Mouse (Mus musculus) left cerebral cortex, postnatal 14 days (tissue): Measurements from ENCODE around the gene Socs1. TPM values are rescaled to one million over a fixed set of nuclear protein-coding genes. Genes with fewer than 3 reads are reported as not detected.
"Not testable (repeated sequence)": the region's sequence is repeated elsewhere in the genome, so short reads cannot be mapped to it uniquely, and the experiment has no call there.

Experiments
- DNase-seq, 2 experiments: peaks; one replicate each; pipeline ENCODE4 v3.0.0; 2021 to 2022; ENCODE audit warnings: low spot score in 2 of 2, mixed read lengths in 1 of 2
- intact Hi-C: fragments of 180-260 bp; cut with DNase I; formaldehyde crosslinking; loops from one replicate; pipeline ENCODE4 v1.15.1; 2025
- long read RNA-seq, 2 experiments: library from polyadenylated mRNA; stranded (forward); transcript quantifications; one replicate each; pipeline ENCODE4 v2.0.0; 2021
- total RNA-seq, 2 experiments: library from RNA; stranded (reverse); gene quantifications; 2 replicates each; pipeline ENCODE4 v1.2.3; 2021

Socs1 gene
- total RNA-seq: 1 to 10 TPM; 1.3 TPM
- long read RNA-seq, experiment 1, partial matches to known transcripts: 0 of 2 reads
- long read RNA-seq, experiment 1, other reads (novel, unspliced or antisense): 1 of 2 reads
- long read RNA-seq, experiment 2, partial matches to known transcripts: 0 of 1 reads
- long read RNA-seq, experiment 2, other reads (novel, unspliced or antisense): 0 of 1 reads

DNA sequence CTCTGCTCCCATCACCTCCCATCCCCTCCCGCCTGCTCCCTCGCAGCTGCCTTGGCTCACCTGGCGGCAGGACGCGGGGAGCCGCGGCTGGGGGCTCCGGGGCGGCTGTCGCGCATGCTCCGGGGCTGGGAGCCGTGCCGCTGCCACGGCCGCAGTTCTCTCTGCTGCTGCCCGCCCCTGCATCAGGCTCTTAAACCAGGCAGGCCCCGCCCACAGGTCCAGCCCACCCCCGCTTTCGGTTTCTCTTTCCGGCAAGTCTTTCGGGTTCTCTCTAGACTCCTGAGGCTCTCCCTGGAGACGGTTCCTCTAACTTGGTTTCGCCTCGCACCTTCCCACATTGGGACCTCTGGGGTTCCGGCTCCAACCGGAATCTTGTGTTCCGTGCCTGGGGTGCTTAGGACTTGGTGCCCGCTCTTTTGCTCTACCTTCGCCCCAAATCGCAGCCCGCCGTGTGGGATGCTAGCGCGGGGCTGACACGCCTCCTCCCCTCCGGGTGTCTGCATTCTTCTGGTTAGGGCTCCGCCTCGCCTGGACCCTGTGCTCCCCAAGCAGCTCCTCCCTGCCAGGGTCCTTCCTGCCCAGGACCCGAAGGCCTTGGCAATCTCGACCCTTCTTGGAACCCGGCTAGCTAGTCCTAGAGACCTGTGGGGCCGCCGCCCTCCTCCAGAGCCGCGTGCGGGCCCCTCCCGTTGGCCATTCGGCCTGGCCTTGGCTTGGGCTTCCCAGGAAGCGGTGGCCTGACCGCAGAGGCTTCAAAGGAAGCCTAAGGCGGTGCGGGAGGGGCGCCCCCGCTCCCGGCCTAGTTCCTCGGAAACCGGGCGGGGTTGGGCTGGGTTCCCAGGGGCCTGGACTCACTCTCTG, at the start of gene Socs1:
Gene Socs1 (minus strand): TSS at position 166 of the 861 bp plus-strand sequence.
- DNase-seq: peak; percentile 81 to 82
- intact Hi-C loops: loop anchor here (2.0 to 5.0 kb wide), 4 partner anchors 52 to 213 kb away; partner anchors contain the start of gene Rmi2

DNA sequence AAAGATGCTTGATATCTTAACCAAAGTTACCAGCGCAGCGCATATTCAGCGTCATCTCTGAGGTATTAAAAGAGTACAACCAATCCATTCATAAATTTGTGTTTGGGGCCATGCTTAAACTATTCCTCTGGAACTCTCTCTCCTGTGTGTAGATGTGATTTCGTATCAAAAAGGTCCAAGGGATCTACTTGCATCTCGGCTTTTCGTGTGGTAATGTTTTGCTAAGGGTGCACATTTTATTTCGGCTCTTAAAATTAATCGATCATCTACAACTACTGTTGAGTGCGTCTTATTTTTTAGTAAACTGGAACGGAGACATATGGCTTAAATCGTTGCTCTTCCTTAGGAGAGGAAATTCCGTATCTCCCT, 49.2 kb upstream of the Socs1 start:
- intact Hi-C loops: no loop called here
- no peak for DNase-seq

DNA sequence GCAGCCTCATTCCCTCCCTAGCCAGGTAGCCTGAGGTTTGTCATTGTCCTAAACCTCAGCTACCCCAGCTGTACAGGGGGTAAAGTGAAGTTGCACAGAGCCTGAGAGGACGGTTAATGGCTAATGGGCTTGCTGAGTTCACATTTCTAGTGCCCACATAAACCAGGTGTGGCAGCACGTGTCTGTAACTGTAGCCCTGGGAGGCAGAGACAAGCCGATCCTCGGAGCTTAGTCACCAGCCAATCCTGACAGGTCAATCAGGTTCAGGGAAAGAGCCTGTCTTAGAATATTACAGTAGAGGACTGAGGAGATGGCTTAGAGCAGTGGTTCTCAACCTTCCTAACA, 43.1 kb upstream of the Socs1 start:
- intact Hi-C loops: no loop called here

DNA sequence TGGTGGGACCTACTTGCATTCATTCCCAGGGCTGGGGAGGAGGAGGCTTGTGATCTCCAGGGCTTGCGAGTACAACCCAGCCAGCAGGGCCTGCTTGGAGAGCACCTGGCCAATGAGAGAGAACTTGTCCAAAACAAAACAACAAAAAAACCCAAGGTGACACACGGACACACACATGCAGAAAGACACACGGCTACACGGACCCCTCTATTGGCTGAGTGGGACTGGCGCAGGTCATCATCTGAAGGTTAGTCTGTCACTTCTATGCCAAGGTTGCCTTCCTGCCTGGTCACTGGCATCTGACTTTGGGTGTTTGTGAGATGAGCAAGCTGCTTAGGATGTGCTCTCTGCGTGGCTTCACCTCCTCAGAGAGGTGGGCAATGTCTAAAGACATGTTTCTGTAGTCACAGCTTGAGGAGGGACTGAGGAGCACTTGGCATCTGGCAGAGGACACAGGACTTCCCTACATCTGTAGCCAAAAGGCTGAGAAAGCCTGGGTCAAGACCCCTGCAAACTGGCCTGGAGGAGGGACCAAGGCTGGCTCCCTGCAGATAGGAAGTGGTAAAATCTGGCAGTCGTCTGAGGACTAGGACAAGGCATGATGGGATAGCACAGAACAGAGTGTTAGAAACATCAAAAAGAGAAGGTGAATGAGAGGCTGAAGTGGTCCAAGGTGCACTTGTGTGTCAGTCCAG, 42.6 kb upstream of the Socs1 start:
- intact Hi-C loops: no loop called here
- no peak for DNase-seq

More for the DNA sequence above, 43.1 kb upstream of the Socs1 start:
- DNase-seq: no peak

DNA sequence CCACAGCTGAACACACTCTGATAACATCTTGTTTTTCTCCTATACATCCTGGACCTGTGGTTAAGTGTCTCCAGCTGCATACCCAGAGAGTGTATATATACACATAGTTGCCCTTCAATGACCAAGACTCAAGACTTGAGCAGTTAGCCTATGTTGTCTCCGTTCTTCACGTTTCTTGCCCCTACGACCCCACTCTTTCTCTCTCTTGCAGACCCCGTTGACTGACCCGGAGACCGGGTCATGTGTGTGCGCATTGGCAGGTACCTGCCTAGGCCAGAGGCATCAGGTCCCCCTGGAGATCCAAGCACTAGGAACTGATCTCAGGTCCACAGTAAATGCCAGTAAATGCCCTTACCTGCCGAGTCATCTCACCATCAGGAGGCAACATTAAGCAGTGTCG, 41.9 kb upstream of the Socs1 start:
- intact Hi-C loops: no loop called here
- no peak for DNase-seq

DNA sequence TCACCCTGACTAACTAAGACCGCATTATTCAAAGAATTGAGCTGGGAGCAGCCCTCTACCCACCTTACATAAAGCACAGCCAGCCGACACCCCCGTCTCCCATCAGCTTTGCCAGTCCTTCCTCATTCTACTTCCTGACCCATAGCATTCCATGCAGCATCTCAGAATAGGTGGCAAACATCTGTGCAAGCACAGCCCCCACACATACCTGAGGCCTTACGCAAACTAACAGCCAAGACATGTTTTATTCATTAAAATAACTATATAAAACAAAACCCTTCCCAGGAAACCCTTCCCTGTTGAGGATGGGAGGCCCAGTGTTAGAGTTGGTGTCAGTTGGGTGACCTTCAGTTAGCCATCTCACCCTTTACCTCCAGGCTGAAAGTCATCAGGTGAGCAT, 40.5 kb upstream of the Socs1 start:
- no peak for DNase-seq
- intact Hi-C loops: no loop called here

DNA sequence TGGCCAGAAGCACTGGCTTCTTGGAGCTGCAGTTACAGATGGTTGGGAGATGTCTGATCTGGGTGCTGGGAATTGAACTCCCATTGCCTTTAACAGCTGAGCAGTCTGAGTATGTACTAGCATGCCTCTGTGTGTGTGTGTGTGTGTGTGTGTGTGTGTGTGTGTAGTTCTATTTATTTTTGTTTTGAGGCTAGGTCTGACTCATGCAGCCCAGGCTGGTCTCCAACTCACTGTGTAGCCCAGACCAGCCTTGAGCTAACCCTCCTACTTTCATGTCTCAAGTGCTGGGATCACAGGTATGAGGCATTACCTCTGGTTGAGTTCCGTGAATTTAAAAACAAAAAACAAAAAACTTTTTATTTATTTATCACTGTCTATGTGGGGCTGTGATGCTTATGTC, 39.2 kb upstream of the Socs1 start:
- intact Hi-C loops: no loop called here

DNA sequence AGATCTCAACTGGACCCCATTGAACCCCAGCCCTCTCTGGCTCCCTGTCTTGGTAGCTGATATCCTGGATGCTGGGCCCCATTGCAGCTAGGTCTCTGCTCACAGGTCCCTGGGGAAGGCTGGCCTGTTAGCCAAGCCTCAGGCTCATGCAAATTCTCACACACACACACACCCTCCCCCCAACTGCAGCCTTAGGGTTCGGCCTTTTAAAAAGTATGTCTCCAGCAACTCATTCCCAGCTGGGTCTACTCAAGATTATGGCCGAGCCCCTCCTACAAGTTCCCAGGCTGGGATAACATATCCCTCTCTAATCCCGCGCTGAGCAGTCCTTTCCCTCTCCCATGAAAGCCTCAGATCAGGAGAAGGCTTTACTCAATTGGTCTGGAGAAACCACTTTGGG, 36.1 kb upstream of the Socs1 start:
- intact Hi-C loops: no loop called here
- DNase-seq: no peak

More for the DNA sequence above, 39.2 kb upstream of the Socs1 start:
- DNase-seq: no peak

DNA sequence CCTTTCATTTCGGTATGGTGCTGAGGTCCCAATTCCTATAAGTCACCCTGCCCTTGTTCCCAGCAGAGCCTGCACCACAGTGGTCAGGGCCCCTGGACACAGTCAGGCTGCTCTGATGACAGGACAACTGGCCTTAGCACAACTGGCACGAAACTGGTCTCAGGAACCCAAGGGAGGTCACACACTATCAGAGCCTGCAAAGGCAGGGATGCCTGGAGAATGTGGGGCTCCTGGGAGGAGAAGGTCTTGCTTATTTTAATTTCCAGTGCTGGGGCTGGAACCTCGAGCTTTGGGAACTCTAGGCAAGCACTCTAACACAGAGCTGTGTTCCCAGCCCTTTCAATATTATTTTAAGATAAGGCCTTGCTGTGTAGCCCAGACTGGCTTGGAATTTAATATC, 34.6 kb upstream of the Socs1 start:
- intact Hi-C loops: no loop called here
- DNase-seq: no peak

DNA sequence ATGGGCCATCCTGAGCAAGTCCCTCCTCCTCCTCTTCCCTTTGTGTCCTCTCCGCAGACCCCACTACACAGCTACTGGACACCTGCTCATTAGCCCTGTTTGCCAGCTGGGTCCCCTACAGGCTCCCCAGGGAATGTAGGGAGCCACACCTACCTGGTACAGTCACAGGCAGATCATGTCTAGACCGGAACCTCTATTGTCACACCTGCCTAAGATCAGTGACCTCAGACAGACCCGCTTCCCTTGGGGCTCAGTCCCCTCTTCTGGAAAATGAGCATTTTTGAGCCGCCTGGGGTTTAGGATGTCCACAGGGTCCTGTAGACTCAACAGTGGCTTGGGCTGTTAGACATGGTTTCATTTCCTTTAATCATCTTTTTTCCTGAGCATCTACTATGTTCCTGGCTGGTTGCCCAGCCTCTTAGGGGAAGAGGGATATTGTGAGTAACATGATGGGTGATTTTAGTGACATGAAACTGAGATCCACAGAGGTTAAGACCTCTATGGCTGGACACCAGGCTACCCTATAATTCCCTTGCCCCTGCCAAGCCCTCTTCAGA, 33.3 kb upstream of the Socs1 start:
- intact Hi-C loops: no loop called here
- no peak for DNase-seq

DNA sequence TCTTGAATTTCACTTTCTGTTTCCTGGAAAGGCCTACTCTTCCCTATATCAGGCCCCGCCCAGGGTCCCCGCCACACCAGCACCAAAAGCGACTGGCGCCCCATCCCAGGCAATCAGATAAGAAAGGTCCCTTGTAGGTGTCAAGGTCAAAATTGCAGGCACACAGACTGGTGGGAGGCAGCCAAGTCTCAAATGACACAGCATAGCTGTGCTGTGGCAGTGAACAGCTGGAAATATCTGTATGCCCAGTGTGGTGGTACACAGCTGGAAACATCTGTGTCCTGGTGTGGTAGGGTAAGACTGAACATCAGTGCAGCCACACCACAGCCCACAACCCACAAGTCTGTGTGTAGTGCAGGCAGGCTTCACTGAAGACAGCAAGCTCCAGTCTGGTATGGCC, 29.5 kb upstream of the Socs1 start:
- intact Hi-C loops: no loop called here
- no peak for DNase-seq

DNA sequence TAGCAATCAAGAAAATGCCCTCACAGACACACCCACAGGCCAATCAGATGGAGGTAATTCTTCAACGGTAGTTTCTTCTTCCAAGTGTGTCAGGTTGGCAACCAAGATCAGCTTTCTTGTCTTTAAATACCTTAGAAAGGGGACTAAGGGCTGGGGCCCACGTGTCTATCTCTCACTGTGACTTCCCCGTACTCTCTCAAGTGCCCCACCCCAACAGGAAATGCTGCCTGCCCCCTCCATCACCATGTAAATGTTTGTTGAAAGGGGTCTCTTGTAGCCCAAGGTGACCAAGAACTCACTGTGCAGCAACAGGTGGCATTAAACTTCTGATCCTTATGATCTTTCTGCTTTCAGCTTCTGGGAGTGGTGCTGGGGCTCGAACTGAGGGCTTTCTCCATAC, 28.4 kb upstream of the Socs1 start:
- DNase-seq: no peak

DNA sequence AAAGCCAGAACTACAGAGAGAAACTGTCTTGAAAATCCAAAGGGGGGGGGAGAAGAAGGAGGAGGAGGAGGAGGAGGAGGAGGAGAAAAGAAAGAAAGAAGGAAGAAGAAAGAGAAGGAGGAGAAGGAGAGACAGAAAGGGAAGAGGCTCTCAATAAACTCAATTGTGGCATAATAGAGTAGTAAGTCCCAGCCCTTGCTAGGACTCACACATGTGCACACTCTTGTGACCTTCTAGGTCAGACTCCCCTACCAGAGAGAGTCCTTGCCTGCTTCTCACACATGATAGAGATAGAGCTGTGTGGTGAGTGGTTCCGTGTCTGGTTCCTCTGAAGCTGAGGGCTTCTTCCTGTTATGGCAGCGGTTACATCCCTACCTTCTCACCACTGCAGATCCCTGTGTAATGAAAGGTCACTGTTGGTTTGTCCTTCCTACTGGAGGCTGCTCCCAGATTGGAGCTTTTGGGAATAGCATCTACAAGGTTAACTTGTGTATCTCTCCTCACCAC, 27.6 kb upstream of the Socs1 start, which contains the start of gene Gm11172:
Gene Gm11172 (plus strand): TSS at position 51 of the 507 bp plus-strand sequence.
- DNase-seq: no peak
- intact Hi-C loops: no loop called here

More for the DNA sequence above, 28.4 kb upstream of the Socs1 start:
- intact Hi-C loops: no loop called here

DNA sequence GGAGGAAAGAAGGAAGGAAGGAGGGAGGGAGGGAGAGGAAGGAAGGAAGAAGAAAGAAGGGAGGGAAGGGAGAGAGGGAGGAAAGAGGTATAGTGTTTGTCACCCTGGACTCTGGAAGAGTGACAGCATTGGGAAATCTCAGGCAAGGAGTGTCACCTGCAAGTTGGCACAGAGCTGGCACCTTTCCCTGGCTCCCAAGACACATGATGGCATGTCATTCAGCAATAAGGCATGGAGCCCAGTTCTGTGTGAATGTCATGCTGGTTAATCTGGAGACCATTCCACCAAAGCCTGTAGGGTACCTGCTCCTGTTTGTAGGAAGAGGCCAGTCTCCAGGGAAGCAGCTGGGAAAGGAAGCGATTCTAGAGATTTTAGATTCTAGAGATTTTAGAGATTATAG, 25.0 kb upstream of the Socs1 start:
- DNase-seq: no peak
- intact Hi-C loops: no loop called here

DNA sequence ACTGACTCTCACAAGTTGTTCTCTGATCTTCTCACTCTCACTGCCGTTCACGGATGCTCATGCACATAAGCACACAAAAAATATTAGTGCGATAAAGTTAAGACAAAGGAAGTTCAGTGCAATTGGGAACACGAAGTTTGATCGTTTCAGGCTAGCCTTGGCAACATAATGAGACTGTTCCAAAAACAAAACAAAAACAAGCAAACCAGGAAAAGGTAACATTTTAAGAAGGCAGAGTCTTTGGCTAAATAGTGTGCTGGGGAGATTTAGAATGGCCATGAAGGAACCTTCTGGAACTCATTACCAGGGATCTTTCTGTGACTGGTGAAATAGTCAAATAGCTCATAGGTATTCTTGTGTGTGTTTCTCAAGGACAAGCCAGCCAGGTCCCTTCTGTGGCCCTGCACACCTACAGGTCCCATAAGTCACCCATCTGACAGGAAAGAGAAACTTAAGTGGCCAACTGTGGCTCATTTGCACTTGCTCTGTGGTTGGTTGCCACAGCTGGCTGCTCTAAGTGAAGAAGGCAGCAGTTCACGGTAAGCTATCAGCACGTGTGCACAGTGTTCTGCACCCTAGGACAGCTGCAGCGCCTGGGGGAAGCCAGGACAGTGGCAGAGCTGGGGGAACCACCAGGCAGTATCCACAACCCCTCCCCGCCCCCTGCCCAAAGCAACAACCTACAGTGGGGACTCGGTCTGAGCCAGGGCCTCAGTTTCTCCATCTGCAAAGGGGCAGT, 20.6 kb upstream of the Socs1 start, which contains the start of gene Prm1:
Gene Prm1 (minus strand): TSS at position 51 of the 739 bp plus-strand sequence.
- DNase-seq: no peak
- intact Hi-C loops: no loop called here

DNA sequence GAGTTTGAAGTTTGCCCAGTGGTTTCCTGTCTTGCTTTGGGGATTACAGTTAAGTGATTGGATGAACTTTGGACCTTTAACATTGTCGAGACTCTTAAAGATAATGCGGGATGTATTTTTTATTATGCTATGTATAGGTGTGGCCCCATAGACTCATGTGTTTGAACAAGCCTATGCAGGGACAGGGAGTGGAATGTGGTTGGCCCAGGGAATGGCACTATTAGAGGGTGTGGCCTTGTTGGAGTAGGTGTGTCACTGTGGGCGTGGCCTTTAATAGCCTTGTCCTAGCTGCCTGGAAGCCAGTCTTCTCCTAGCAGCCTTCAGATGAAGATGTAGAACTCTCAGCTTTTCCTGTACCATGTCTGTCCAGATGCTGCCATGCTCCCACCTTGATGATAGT, 17.1 kb upstream of the Socs1 start:
- DNase-seq, intact Hi-C loops: not testable (repeated sequence)

DNA sequence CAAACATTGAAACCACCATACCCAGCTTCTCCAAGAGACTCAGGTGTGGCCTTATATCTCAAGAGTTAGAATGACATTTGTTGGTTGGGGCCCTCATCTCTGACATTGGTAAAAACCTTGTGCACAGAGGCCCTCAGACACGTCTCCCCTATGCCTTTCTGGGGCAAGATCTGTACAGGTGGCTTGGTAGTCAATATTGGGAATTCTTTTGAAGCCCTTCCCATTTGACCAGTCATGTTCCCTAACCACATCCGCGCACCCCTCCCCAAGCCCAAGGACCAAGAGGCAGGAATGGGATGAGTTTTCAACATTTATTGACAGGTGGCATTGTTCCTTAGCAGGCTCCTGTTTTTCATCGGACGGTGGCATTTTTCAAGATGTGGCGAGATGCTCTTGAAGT, 10.7 kb upstream of the Socs1 start, which contains the start of gene Prm2:
Gene Prm2 (minus strand): TSS at position 101 of the 400 bp plus-strand sequence.
- intact Hi-C loops: no loop called here
- no peak for DNase-seq

DNA sequence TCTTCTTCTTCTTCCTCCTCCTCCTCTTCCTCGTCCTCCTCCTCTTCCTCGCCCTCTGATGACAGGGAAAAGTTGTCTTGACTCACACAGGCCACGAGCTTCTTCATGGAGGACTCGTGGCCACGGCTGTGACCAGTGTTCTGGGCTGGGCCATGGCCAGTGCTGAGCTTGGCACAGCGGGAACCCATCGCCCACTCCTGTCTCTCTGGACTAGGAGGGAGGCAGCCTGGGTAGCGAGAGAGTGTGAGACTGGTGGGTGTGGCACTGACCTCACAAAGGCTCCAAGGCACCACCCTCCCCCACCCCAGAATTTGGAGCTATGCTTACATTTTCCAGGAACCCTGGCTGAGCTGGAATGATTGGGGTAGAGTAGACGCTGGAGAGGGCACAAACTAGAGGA, 5.4 kb upstream of the Socs1 start, which contains the start of gene Prm3:
Gene Prm3 (minus strand): TSS at position 213 of the 400 bp plus-strand sequence.
- no peak for DNase-seq
- intact Hi-C loops: no loop called here

DNA sequence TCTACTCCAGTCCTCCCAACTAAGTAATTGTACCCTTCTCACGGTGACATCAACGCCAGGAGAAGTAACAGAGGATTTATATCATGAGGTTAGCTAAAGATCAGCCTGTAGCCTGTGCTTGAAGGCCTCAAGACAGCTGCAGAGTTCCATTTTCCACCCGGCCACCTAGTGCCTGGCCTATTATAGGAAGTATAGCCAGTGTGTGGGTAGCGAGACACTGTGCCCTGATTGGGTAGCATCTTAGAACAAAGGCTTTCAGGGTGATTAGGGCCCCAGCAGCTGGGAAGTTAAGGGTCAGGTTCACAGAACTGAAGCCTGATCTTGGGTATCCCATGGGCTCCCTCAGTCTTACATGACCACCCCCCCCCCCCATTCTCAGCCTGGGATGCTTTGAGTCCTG, 3.5 kb upstream of the Socs1 start:
- DNase-seq: no peak
- intact Hi-C loops: loop anchor here (5.0 kb wide), 3 partner anchors 48 to 202 kb away; partner anchors contain the start of gene Rmi2
